Mouse (Mus musculus) kidney, postnatal 36 days (tissue): Measurements from ENCODE around the gene Abhd6.
A peak's percentile ranks its signal among the peaks of the same experiment; 100 is the strongest.

Source experiments
- DNase-seq, 2 experiments: peaks; one replicate each; pipeline ENCODE4 v3.0.0; 2021 to 2022; ENCODE audit warnings: mixed read lengths in 2 of 2

Abhd6 gene

GRCm38 (mm10) chr14:8032087-8032944, 29.6 kb downstream of the Abhd6 start:
- DNase-seq = no peak

- DNase-seq = no peak
Measured at GRCm38 (mm10) chr14:8034561-8034960, 31.9 kb downstream of the Abhd6 start.

GRCm38 (mm10) chr14:8035951-8036350, 33.2 kb downstream of the Abhd6 start:
- DNase-seq = no peak

- DNase-seq = no peak
Measured at GRCm38 (mm10) chr14:8036406-8036805, 33.7 kb downstream of the Abhd6 start.

GRCm38 (mm10) chr14:8038150-8038549, 35.4 kb downstream of the Abhd6 start:
- DNase-seq = no peak

GRCm38 (mm10) chr14:8038791-8039448, 36.2 kb downstream of the Abhd6 start:
- DNase-seq = peak; percentile 79 to 90

GRCm38 (mm10) chr14:8040179-8040578, 37.5 kb downstream of the Abhd6 start:
- no peak for DNase-seq

GRCm38 (mm10) chr14:8040911-8041678, 38.4 kb downstream of the Abhd6 start:
- DNase-seq = no peak

GRCm38 (mm10) chr14:8042120-8042519, 39.4 kb downstream of the Abhd6 start:
- DNase-seq = no peak

- no peak for DNase-seq
Measured at GRCm38 (mm10) chr14:8042577-8042976, 39.9 kb downstream of the Abhd6 start.

GRCm38 (mm10) chr14:8044330-8044729, 41.6 kb downstream of the Abhd6 start:
- peak; percentile 52 to 57 for DNase-seq

- DNase-seq = no peak
Measured at GRCm38 (mm10) chr14:8044786-8045185, 42.1 kb downstream of the Abhd6 start.

GRCm38 (mm10) chr14:8045187-8045846, 42.6 kb downstream of the Abhd6 start:
- peak; percentile 21 to 26 for DNase-seq

GRCm38 (mm10) chr14:8046839-8047238, 44.1 kb downstream of the Abhd6 start:
- no peak for DNase-seq

- no peak for DNase-seq
Measured at GRCm38 (mm10) chr14:8049334-8049733, 46.6 kb downstream of the Abhd6 start.

- DNase-seq = no peak
Measured at GRCm38 (mm10) chr14:8051869-8052268, 49.2 kb downstream of the Abhd6 start.

- no peak for DNase-seq
Measured at GRCm38 (mm10) chr14:8052661-8053060, 50.0 kb downstream of the Abhd6 start.

- no peak for DNase-seq
Measured at GRCm38 (mm10) chr14:8054310-8055102, 51.8 kb downstream of the Abhd6 start.

- DNase-seq = no peak
Measured at GRCm38 (mm10) chr14:8056076-8056475, 53.4 kb downstream of the Abhd6 start.

GRCm38 (mm10) chr14:8059938-8060337, 57.2 kb downstream of the Abhd6 start:
- no peak for DNase-seq

GRCm38 (mm10) chr14:8062076-8062475, 59.4 kb downstream of the Abhd6 start:
- DNase-seq = no peak
